Mouse (Mus musculus) T-cell, adult 2 months (primary cell): ENCODE results near the gene Pold1.

Source experiments
- DNase-seq: peaks from one replicate; pipeline ENCODE4 v3.0.0; 2022; ENCODE audit warnings: low spot score

The Pold1 gene

GRCm38 (mm10) chr7:44581637-44582036, 33.0 kb upstream of the Pold1 start:
- no peak for DNase-seq

- no peak for DNase-seq
Observed at GRCm38 (mm10) chr7:44576333-44576844, 27.7 kb upstream of the Pold1 start.

- no peak for DNase-seq
Observed at GRCm38 (mm10) chr7:44572956-44573484, 24.4 kb upstream of the Pold1 start.

- no peak for DNase-seq
Observed at GRCm38 (mm10) chr7:44572213-44572701, 23.6 kb upstream of the Pold1 start, which contains the start of gene Napsa. Gene Napsa (plus strand): TSS chr7:44572380.

GRCm38 (mm10) chr7:44571811-44572210, 23.2 kb upstream of the Pold1 start:
- no peak for DNase-seq

- no peak for DNase-seq
Observed at GRCm38 (mm10) chr7:44570989-44571388, 22.3 kb upstream of the Pold1 start.

- DNase-seq: no peak
Observed at GRCm38 (mm10) chr7:44568803-44569202, 20.2 kb upstream of the Pold1 start.

- no peak for DNase-seq
Observed at GRCm38 (mm10) chr7:44565414-44565813, 16.8 kb upstream of the Pold1 start.

- no peak for DNase-seq
Observed at GRCm38 (mm10) chr7:44564486-44564885, 15.8 kb upstream of the Pold1 start.

GRCm38 (mm10) chr7:44563284-44563683, 14.6 kb upstream of the Pold1 start:
- no peak for DNase-seq

- DNase-seq: peak; percentile 77
Observed at GRCm38 (mm10) chr7:44560435-44561400, 12.1 kb upstream of the Pold1 start.

GRCm38 (mm10) chr7:44557629-44558028, 9.0 kb upstream of the Pold1 start:
- DNase-seq: no peak

- DNase-seq: peak; percentile 98
Observed at GRCm38 (mm10) chr7:44553826-44554225, 5.2 kb upstream of the Pold1 start, which contains the start of gene Nr1h2. Gene Nr1h2 (minus strand): TSS chr7:44553951.

GRCm38 (mm10) chr7:44553196-44553764, 4.6 kb upstream of the Pold1 start:
- DNase-seq: peak; percentile 71

- no peak for DNase-seq
Observed at GRCm38 (mm10) chr7:44552141-44552908, 3.7 kb upstream of the Pold1 start.

GRCm38 (mm10) chr7:44551731-44552130, 3.1 kb upstream of the Pold1 start:
- no peak for DNase-seq

GRCm38 (mm10) chr7:44551301-44551700, 2.7 kb upstream of the Pold1 start:
- no peak for DNase-seq

- no peak for DNase-seq
Observed at GRCm38 (mm10) chr7:44550409-44550678, 1.7 kb upstream of the Pold1 start.

GRCm38 (mm10) chr7:44549621-44550408, 1.2 kb upstream of the Pold1 start:
- no peak for DNase-seq

GRCm38 (mm10) chr7:44547725-44548124, 924 bp downstream of the Pold1 start:
- DNase-seq: no peak

GRCm38 (mm10) chr7:44547041-44547440, 1.6 kb downstream of the Pold1 start:
- no peak for DNase-seq
